Mouse (Mus musculus): Measurements from ENCODE around the gene Atf2. TPM values are rescaled to one million over a fixed set of nuclear protein-coding genes. Genes with fewer than 3 reads are reported as not detected.
A peak's percentile ranks its signal among the peaks of the same experiment; 100 is the strongest.
"Not testable (repeated sequence)": the region's sequence is repeated elsewhere in the genome, so short reads cannot be mapped to it uniquely, and the experiment has no call there.

The Atf2 gene
- polyA plus RNA-seq, 1 experiment from 2014 or later = 55.1 TPM

GRCm38 (mm10) chr2:73910571-73911174 lies 18.2 kb upstream of the Atf2 start:
- H3K27me3 ChIP-seq = no peaks in the 10 kb centered on the region
- in situ Hi-C loops (cut with MboI; ENCODE audit: low pct_unique_long_range_greater_than_20kb) = no loop called here
- ATAC-seq (peak; percentile 48), DNase-seq (ENCODE audit: low read depth, low spot score) (peak; percentile 17)
- TF ChIP-seq CTCF (IDR thresholded peaks at IDR 0.05) = no peak
- POLR2A ChIA-PET = no interaction called here
- CTCF ChIA-PET = no interaction called here

DNA sequence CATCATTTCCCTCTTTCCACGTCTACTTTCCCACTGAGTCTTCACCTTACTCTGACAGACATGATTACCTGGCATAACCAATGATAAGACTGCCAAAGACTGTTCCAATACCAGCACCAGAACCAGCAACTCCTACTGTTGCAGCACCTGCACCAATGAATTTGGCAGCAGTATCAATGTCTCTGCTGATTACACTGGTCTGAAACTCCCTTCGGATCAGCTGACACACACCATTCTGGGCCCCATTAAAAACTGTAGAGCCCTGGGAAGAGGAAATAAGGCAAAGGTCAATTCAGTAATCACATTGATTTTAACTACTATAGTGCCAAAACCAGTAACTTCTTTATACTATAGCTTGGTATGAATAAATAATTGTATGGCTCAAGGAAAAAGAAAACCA lies 16.7 kb upstream of the Atf2 start:
- TF ChIP-seq CTCF (IDR thresholded peaks at IDR 0.05) = no peak
- ChIA-PET POLR2A (interaction anchor here (3.9 kb wide), 1 partner anchor 12 kb away, joined by 13 read pairs; no protein-coding TSS in a partner anchor), CTCF (interaction anchor here (2.2 kb wide), 1 partner anchor 13 kb away, joined by 12 read pairs; no protein-coding TSS in a partner anchor)
- in situ Hi-C loops (cut with MboI; ENCODE audit: low pct_unique_long_range_greater_than_20kb) = no loop called here
- DNase-seq (ENCODE audit: low read depth, low spot score) = no peak
- H3K27me3 ChIP-seq = no peaks in the 10 kb centered on the region
- ATAC-seq = no peak

DNA sequence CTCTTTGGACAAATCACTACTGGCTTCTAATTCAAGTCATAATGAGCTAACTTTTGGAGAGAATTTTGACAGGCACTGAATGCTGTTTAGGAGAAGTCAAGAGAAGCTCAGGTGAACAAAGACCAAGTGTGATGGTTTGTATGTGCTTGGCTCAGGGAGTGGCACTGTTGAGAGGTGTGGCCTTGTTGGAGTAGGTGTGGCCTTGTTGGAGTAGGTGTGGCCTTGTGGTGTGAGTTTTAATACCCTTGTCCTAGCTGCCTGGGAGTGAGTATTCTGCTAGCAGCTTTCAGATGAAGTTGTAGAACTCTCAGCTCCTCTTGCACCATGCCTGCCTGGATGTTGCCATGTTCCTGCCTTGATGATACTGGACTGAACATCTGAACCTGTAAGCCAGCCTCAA lies 12.2 kb upstream of the Atf2 start:
- ATAC-seq; DNase-seq (ENCODE audit: low read depth, low spot score); H3K27me3 ChIP-seq; POLR2A ChIA-PET; in situ Hi-C loops (cut with MboI; ENCODE audit: low pct_unique_long_range_greater_than_20kb); CTCF ChIA-PET: not testable (repeated sequence)

DNA sequence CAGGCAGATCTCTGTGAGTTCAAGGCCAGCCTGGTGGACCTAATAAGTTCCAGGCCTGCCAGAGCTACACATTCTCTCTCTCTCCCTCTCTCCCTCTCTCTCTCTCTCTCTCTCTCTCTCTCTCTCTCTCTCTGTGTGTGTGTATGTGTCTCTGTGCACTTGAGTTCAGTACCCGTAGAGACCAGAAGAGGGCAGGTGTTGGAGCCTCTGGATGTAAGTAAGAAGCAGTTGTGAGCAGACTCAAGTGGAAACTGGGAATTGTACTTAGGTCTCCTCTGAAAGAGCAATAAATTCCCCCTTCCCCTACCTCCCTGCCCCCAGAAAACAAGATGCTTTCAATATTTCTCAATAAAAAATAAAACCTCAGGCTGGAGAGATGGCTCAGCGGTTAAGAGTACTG lies 11.1 kb upstream of the Atf2 start:
- POLR2A ChIA-PET = no interaction called here
- peak; percentile 14 for TF ChIP-seq CTCF (IDR thresholded peaks at IDR 0.05)
- ATAC-seq = no peak
- in situ Hi-C loops (cut with MboI; ENCODE audit: low pct_unique_long_range_greater_than_20kb) = no loop called here
- CTCF ChIA-PET = interaction anchor here (0.7 kb wide), 1 partner anchor 9 kb away, joined by 3 read pairs; no protein-coding TSS in a partner anchor
- no peaks in the 10 kb centered on the region for H3K27me3 ChIP-seq
- no peak for DNase-seq (ENCODE audit: low read depth, low spot score)

DNA sequence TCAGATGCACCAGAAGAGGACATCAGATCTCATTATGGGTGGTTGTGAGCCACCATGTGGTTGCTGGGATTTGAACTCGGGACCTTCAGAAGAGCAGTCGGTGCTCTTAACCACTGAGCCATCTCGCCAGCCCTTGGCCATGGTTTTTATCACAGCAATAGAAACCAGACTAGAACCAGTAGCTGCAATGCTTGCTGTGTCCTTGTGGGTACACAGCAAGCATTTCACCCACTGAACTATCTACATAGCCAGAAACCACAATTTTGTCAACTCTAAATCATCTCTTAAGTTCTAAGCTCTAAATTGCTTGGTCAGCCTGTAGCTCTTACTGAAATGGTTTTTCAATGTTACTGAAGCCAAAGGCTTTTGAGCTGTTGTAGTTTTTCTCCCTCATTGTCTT lies 9.9 kb upstream of the Atf2 start:
- ATAC-seq; DNase-seq (ENCODE audit: low read depth, low spot score); POLR2A ChIA-PET; in situ Hi-C loops (cut with MboI; ENCODE audit: low pct_unique_long_range_greater_than_20kb); CTCF ChIA-PET; H3K27me3 ChIP-seq: not testable (repeated sequence)

DNA sequence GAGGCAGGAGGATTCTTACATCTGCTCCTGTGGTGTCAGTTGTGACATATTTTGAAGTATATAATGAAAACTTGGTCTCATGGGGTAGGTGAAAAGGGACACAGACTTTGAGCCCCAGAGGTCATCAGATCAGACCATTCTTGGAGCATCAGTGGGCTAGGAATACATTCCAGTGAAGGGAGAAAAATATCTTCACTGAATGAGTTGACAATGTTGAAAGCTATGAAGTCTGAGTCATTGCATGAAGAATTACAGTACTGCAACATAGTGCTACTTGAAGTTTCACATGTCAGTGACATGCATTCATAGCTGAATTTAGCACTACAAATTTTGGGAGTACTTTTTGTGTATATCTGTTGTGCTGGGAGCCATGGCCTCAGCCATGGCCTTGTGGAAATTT lies 8.7 kb upstream of the Atf2 start:
- ATAC-seq (no peak), DNase-seq (ENCODE audit: low read depth, low spot score) (no peak)
- in situ Hi-C loops (cut with MboI; ENCODE audit: low pct_unique_long_range_greater_than_20kb) = no loop called here
- ChIA-PET CTCF (no interaction called here), POLR2A (no interaction called here)
- no peak for TF ChIP-seq CTCF (IDR thresholded peaks at IDR 0.05)
- H3K27me3 ChIP-seq = no peaks in the 10 kb centered on the region

DNA sequence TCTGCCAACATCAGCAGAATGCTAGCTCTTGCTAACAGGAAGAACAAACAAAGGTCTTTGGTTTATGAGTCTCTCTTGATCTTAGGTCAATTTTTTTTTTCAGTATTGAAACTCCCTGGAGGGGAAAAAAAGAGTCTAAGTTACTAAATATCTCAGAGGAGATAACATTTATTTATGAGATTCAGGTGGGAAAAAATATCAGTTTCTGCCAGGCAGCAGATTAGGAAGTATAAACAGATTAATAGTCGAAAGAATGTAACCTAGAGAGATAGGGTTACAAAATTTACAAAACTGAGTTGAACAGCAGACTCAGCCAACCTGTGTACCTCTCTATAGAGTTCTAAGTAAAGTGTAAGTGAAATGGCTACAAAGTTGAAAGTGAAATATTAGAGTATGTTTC lies 7.9 kb upstream of the Atf2 start:
- DNase-seq (ENCODE audit: low read depth, low spot score) = no peak
- in situ Hi-C loops (cut with MboI; ENCODE audit: low pct_unique_long_range_greater_than_20kb) = no loop called here
- CTCF ChIA-PET = no interaction called here
- no peak for ATAC-seq
- TF ChIP-seq CTCF (IDR thresholded peaks at IDR 0.05) = no peak
- POLR2A ChIA-PET = interaction anchor here (0.6 kb wide), 1 partner anchor 39 kb away, joined by 4 read pairs; no protein-coding TSS in a partner anchor
- no peaks in the 10 kb centered on the region for H3K27me3 ChIP-seq

DNA sequence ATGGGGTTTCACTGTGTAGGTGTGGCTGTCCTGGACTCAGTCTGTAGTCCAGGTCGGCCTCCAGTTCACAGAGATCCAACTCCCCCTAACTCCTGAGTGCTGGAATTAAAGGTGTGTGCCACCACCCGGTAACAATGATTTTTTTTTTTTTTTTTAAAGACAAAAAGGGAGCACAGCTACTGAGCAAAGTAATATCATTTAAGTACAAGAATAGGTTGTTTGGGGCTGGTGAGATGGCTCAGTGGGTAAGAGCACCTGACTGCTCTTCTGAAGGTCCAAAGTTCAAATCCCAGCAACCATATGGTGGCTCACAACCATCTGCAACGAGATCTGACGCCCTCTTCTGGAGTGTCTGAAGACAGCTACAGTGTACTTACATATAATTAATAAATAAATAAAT lies 4.5 kb upstream of the Atf2 start:
- CTCF ChIA-PET = interaction anchor here (2.9 kb wide), 1 partner anchor 12 kb away, joined by 12 read pairs; no protein-coding TSS in a partner anchor
- in situ Hi-C loops (cut with MboI; ENCODE audit: low pct_unique_long_range_greater_than_20kb); DNase-seq (ENCODE audit: low read depth, low spot score); H3K27me3 ChIP-seq; ATAC-seq: not testable (repeated sequence)
- POLR2A ChIA-PET = interaction anchor here (3.8 kb wide), 1 partner anchor 11 kb away, joined by 13 read pairs; no protein-coding TSS in a partner anchor

DNA sequence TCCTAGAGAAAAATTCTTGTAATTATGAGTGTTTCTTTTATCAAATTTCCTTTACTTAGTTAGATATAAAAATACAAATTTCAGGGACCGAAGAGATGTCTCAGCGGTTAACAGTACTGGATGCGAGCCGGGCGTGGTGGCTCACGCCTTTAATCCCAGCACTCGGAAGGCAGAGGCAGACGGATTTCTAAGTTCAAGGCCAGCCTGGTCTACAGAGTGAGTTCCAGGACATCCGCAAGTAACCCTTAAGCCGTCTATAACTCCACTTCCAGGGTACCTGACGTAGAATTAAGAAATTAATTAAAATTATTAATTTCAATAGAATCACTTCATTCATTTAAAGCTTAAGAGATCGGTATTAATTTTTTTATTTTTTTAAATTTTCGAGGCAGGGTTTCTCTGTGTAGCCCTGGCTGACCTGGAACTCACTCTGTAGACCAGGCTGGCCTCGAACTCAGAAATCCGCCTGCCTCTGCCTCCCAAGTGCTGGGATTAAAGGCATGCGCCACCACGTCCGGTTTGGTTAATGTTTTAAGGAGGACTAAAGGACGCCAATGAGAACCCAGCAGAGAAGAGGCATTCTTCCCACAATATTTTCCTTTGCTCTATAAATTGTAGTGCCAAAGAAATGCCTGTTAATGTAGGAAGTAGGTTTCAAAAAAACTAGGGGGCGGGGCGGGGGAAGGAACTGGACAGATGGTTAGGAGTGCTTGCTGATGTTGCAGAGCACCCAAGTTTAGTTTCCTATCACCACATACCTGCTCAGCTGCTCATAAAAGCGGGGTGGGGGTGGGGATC lies 1.2 kb upstream of the Atf2 start:
- H3K27me3 ChIP-seq = no peaks in the 10 kb centered on the region
- ATAC-seq (no peak), DNase-seq (ENCODE audit: low read depth, low spot score) (no peak)
- POLR2A ChIA-PET = no interaction called here
- in situ Hi-C loops (cut with MboI; ENCODE audit: low pct_unique_long_range_greater_than_20kb) = no loop called here
- TF ChIP-seq CTCF (IDR thresholded peaks at IDR 0.05) = no peak
- CTCF ChIA-PET = no interaction called here

DNA sequence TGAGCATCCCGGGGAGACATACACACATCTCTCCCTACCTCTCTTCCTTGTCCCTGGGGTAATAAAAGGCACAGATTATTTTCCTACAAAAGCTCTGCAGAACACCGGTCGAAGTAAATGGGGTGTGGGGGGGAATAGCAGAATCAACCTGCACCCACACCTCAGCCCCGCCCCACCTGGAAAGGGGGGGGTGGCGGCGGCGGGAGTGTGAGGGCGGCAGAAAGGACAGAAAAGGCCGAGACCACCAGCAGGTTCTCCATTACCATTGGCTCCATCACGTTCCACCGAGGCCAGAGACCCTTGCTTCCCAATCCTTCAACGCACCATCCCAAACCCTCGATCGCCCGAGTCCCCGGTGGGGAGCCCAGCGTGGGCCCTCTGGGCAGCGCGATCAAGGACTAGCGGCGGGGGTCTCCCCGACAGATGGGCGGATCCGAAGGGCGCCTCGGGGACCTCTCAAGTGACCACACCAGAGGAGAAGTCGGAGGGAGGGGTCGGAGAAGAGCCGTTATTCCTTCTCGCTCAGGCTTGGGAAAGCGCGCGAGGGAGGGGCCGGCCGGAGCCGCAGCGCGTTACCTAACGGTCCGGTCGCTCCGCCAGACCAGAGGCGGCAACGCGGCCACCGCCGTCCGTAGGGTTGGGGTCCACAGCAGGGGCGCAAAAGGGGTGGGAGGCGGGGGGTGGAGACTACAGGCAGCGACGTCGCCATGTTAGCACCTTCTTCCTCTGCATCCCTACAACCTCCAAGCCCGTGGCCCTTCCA lies 557 bp downstream of the Atf2 start:
- ChIA-PET POLR2A (no interaction called here), CTCF (interaction anchor here (1.1 kb wide), 1 partner anchor 9 kb away, joined by 3 read pairs; no protein-coding TSS in a partner anchor)
- no peak for TF ChIP-seq CTCF (IDR thresholded peaks at IDR 0.05)
- no peak for DNase-seq (ENCODE audit: low read depth, low spot score)
- peak; percentile 18 for ATAC-seq
- in situ Hi-C loops (cut with MboI; ENCODE audit: low pct_unique_long_range_greater_than_20kb) = no loop called here
- H3K27me3 ChIP-seq = no peaks in the 10 kb centered on the region

DNA sequence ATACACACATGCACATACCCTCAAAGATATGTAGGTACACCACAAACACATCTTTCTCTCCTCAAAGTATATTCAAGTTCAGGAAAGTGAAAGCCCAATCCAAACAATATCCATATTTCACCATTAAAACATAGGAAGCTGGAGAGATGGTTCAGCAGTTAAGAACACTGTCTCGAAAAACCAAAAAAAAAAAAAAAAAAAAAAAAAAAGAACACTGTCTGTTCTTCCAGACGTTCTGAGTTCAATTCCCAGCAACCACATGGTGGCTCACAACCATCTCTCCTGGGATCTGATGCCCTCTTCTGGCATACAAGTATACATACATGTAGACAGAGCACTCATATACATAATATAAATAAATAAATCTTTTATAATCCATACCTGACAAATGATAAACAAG lies 6.4 kb downstream of the Atf2 start:
- no peaks in the 10 kb centered on the region for H3K27me3 ChIP-seq
- POLR2A ChIA-PET = no interaction called here

More for the DNA sequence above, 6.4 kb downstream of the Atf2 start:
- in situ Hi-C loops (cut with MboI; ENCODE audit: low pct_unique_long_range_greater_than_20kb) = no loop called here
- no peak for TF ChIP-seq CTCF (IDR thresholded peaks at IDR 0.05)
- CTCF ChIA-PET = no interaction called here
- no peak for DNase-seq (ENCODE audit: low read depth, low spot score)
- ATAC-seq = no peak

Measured in Patski (cell line).